Mouse (Mus musculus) hindbrain, embryonic 10.5 days (tissue): ENCODE measurements around the gene Zfp426. TPM values are rescaled to one million over a fixed set of nuclear protein-coding genes. Genes with fewer than 3 reads are reported as not detected.

Experiments used
- DNase-seq: peaks from one replicate; pipeline ENCODE4 v3.0.0-alpha.2; 2017; ENCODE audit warnings: low spot score
- H3K27ac ChIP-seq: fragments of 300-500 bp; sonication (generic); 2 replicates; pipeline ENCODE4 v1.5.1; 2016; ENCODE audit warnings: mild to moderate bottlenecking, moderate library complexity
- H3K27me3 ChIP-seq: fragments of 300-500 bp; sonication (generic); 2 replicates; pipeline ENCODE4 v1.6.1; 2016; ENCODE audit warnings: mild to moderate bottlenecking; ENCODE audit not compliant: poor library complexity, insufficient read depth, severe bottlenecking
- H3K36me3 ChIP-seq: fragments of 300-500 bp; sonication (generic); 2 replicates; pipeline ENCODE4 v1.6.1; 2016; ENCODE audit warnings: mild to moderate bottlenecking, moderate library complexity
- H3K4me1 ChIP-seq: fragments of 300-500 bp; sonication (generic); replicated peaks from 2 replicates; pipeline ENCODE4 v1.6.1; 2016; ENCODE audit warnings: mild to moderate bottlenecking
- H3K4me3 ChIP-seq: fragments of 300-500 bp; sonication (generic); 2 replicates; pipeline ENCODE4 v1.5.1; 2016; ENCODE audit warnings: mild to moderate bottlenecking, moderate library complexity
- H3K9me3 ChIP-seq: fragments of 300-500 bp; sonication (generic); 2 replicates; pipeline ENCODE4 v1.6.1; 2016; ENCODE audit warnings: mild to moderate bottlenecking, moderate library complexity
- WGBS: fragments of 180-500 bp; shearing (Covaris S2); methylation state at CpG from one replicate; pipeline ENCODE4 v1.1.7; 2016; 5-methylcytosine and 5-hydroxymethylcytosine counted together
- polyA plus RNA-seq: library from polyadenylated mRNA; unstranded; fragments of >200 nt; fragmentation: Nextera tagmentation; extraction: Ambion mirVana; gene quantifications from 2 replicates; pipeline ENCODE4 v1.2.1, GENCODE M21; 2016

The Zfp426 gene
- polyA plus RNA-seq, 1 experiment from 2014 or later = 24.0 TPM

- H3K4me3 ChIP-seq = no peak overlapping the region
- no peaks in the 10 kb centered on the region for H3K27me3 ChIP-seq
- no peak overlapping the region for H3K27ac ChIP-seq
- H3K9me3 ChIP-seq = no peaks in the 10 kb centered on the region
- no peak for DNase-seq
- 84% methylated on average over 3 of the region's 3 CpGs for WGBS
- no peaks in the 10 kb centered on the region for H3K4me1 ChIP-seq
- peaks cover 22% of the 10 kb centered on the region for H3K36me3 ChIP-seq
These were observed 62.5 kb downstream of the Zfp426 start for GRCm38 (mm10) chr9:20430004-20430403.

Other genes starting within 250 kb of the Zfp426 start
- not detected in 2 replicates for gene Olfr39, start 210.4 kb downstream of the Zfp426 start, polyA plus RNA-seq
- gene Olfr873, start 194.2 kb downstream of the Zfp426 start, polyA plus RNA-seq = not detected in 2 replicates
- not detected in 2 replicates for gene Olfr18, start 156.7 kb downstream of the Zfp426 start, polyA plus RNA-seq
- 30.8 and 36.7 TPM in 2 replicates for gene Zfp560, start 107.6 kb downstream of the Zfp426 start, polyA plus RNA-seq
- gene Zfp26, start 32.6 kb downstream of the Zfp426 start, polyA plus RNA-seq = 16.5 and 25.9 TPM in 2 replicates
- 99.3 and 123 TPM in 2 replicates for gene Zfp266, start 28.7 kb upstream of the Zfp426 start, polyA plus RNA-seq
- gene Zfp846, start 88.5 kb upstream of the Zfp426 start, polyA plus RNA-seq = 17.8 and 20.0 TPM in 2 replicates
- 393 and 437 TPM in 2 replicates for gene Ubl5, start 150.1 kb upstream of the Zfp426 start, polyA plus RNA-seq
- 21.5 and 21.9 TPM in 2 replicates for gene Fbxl12, start 152.0 kb upstream of the Zfp426 start, polyA plus RNA-seq
- 83.7 and 88.6 TPM in 2 replicates for gene Pin1, start 159.3 kb upstream of the Zfp426 start, polyA plus RNA-seq